Mouse (Mus musculus) olfactory bulb, adult 2 months (tissue): ENCODE data around the gene Mmp19. TPM values are rescaled to one million over a fixed set of nuclear protein-coding genes. Genes with fewer than 3 reads are reported as not detected.

ENCODE experiments used
- H3K27ac ChIP-seq: fragments of 200-500 bp; 2 replicates; pipeline ENCODE4 v1.5.1; 2012; ENCODE audit warnings: low read depth, low read length; ENCODE audit not compliant: insufficient read depth
- H3K4me1 ChIP-seq: fragments of 200-500 bp; 2 replicates; pipeline ENCODE4 v1.6.1; 2012; ENCODE audit warnings: low read length; ENCODE audit not compliant: control insufficient read depth, insufficient read depth
- H3K4me3 ChIP-seq: fragments of 200-500 bp; 2 replicates; pipeline ENCODE4 v1.5.1; 2012; ENCODE audit warnings: mild to moderate bottlenecking, low read depth, low read length, moderate library complexity; ENCODE audit not compliant: insufficient read depth
- CTCF ChIP-seq: fragments of 200-500 bp; IDR thresholded peaks from 2 replicates; pipeline ENCODE4 v1.5.1; 2012; ENCODE audit warnings: low read depth, mild to moderate bottlenecking, low read length, moderate library complexity; ENCODE audit not compliant: insufficient read depth
- POLR2A ChIP-seq: fragments of 200-500 bp; IDR thresholded peaks from 2 replicates; pipeline ENCODE4 v1.6.1; 2012; ENCODE audit warnings: mild to moderate bottlenecking, low read depth, low read length, moderate library complexity; ENCODE audit not compliant: insufficient read depth
- WGBS: fragments of 180-500 bp; shearing (Covaris S2); methylation state at CpG from one replicate; pipeline ENCODE4 v1.1.7; 2018; 5-methylcytosine and 5-hydroxymethylcytosine counted together
- polyA plus RNA-seq: library from polyadenylated mRNA; stranded (reverse); fragments of >200 nt; gene quantifications from 2 replicates; pipeline ENCODE4 v1.2.4, GENCODE M21; 2012; ENCODE audit warnings: low replicate concordance; ENCODE audit not compliant: missing spikeins, insufficient read depth, insufficient read length

The Mmp19 gene
- polyA plus RNA-seq, 1 experiment, result not detected

GRCm38 (mm10) chr10:128747646-128748251, 43.0 kb upstream of the Mmp19 start, which contains the start of gene Pym1:
TSS of gene Pym1 (plus strand) at chr10:128747889.
- Histone ChIP-seq H3K27ac (peak within 1 kb of the TSS; percentile 92), H3K4me3 (peak within 1 kb of the TSS; percentile 91), H3K4me1 (peaks cover 12% of the 10 kb centered on the region)
- TF ChIP-seq CTCF (peak; percentile 16; the same call in 1 of the 2 replicates), POLR2A (no peak)
- WGBS, result under 1% methylated on average over 36 of the region's 36 CpGs

- TF ChIP-seq POLR2A (peak; percentile 45; the same call in 1 of the 2 replicates), CTCF (peak; percentile 63; the same call in 1 of the 2 replicates)
- under 1% methylated on average over 37 of the region's 37 CpGs for WGBS
Observed at GRCm38 (mm10) chr10:128748252-128748864, 42.4 kb upstream of the Mmp19 start.

DNA sequence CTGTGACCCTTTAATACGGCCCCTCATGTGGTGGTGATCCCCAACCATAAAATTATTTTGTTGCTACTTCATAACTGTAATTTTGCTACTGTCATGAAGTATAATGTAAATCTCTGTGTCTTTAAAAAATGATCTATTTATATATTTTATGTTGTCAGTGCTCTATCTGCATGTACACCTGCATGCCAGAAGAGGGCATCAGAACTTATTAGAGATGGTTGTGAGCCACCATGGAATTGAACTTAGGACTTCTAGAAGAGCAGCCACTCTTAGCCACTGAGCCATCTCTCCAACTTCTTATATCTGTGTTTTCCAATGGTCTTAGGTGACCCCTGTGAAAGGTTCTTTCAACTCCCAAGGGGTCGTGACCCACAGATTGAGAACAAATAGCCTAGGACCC, 17.8 kb upstream of the Mmp19 start:
- 75% methylated on average over 2 of the region's 2 CpGs for WGBS
- H3K4me1 ChIP-seq, result no peaks in the 10 kb centered on the region

More at GRCm38 (mm10) chr10:128748252-128748864, 42.4 kb upstream of the Mmp19 start:
- peak overlapping the region; percentile 91 for H3K4me3 ChIP-seq
- H3K4me1 ChIP-seq, result peaks cover 12% of the 10 kb centered on the region
- H3K27ac ChIP-seq, result peak overlapping the region; percentile 92

DNA sequence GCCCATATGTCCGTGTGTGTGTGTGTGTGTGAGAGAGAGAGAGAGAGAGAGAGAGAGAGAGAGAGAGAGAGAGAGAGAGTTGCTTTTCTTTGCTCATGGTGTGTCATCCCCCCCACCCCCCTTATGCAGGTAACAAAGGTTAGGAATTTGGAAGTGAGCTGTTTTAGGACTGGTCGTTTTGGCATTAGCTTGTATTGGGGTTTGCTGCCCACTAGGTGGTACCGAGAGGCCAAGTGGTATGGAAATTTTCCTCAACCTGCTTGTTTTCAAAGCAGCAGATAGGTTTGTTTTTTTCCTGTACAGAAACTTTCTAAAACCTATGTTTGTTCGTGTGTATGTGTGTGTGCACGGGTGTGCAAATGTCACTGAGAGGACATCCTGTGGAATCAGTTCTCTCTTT, 17.0 kb upstream of the Mmp19 start:
- Histone ChIP-seq H3K27ac (no peak overlapping the region), H3K4me1 (no peaks in the 10 kb centered on the region), H3K4me3 (no peak overlapping the region)
- 23% methylated on average over 5 of the region's 5 CpGs for WGBS
- TF ChIP-seq POLR2A, result no peak
- no peak for TF ChIP-seq CTCF

More for the DNA sequence above, 17.8 kb upstream of the Mmp19 start:
- H3K27ac ChIP-seq, result no peak overlapping the region
- TF ChIP-seq CTCF (no peak), POLR2A (no peak)
- H3K4me3 ChIP-seq, result no peak overlapping the region

DNA sequence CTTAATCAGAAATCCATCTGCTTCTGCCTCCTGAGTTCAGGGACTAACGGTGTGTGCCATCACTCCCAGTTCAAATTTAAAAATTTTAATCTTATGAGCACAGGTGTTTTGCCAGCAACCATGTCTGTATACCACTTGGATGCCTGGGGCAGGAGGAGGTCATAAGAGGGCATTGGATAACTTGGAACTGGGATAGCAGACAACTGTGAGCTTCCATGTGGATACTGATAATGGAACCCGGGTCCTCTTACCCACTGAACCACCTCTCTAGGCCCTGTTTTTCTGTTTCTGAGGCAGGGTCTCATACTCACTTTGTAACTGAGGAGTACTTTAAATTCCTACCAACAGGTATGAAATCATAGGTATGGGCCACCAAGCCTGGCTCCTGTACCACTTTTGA, 12.3 kb upstream of the Mmp19 start:
- no peak overlapping the region for H3K4me3 ChIP-seq
- peaks cover 4% of the 10 kb centered on the region; the same call in 1 of the 2 replicates for H3K4me1 ChIP-seq
- H3K27ac ChIP-seq, result no peak overlapping the region
- WGBS, result 89% methylated on average over 2 of the region's 2 CpGs
- TF ChIP-seq CTCF (no peak), POLR2A (no peak)

GRCm38 (mm10) chr10:128779011-128779795, 11.5 kb upstream of the Mmp19 start:
- TF ChIP-seq POLR2A (no peak), CTCF (no peak)
- Histone ChIP-seq H3K27ac (peak overlapping the region; percentile 56; the same call in 1 of the 2 replicates), H3K4me3 (no peak overlapping the region), H3K4me1 (peaks cover 4% of the 10 kb centered on the region; the same call in 1 of the 2 replicates)
- 38% methylated on average over 8 of the region's 8 CpGs for WGBS

- WGBS, result 96% methylated on average over 1 of the region's 1 CpGs
- no peak for TF ChIP-seq POLR2A
- no peak for TF ChIP-seq CTCF
- peaks cover 4% of the 10 kb centered on the region; the same call in 1 of the 2 replicates for H3K4me1 ChIP-seq
- H3K27ac ChIP-seq, result no peak overlapping the region
- no peak overlapping the region for H3K4me3 ChIP-seq
Observed at GRCm38 (mm10) chr10:128780200-128780599, 10.5 kb upstream of the Mmp19 start.

GRCm38 (mm10) chr10:128792041-128792440, 1.3 kb downstream of the Mmp19 start:
- no peak for TF ChIP-seq CTCF
- no peak for TF ChIP-seq POLR2A
- peaks cover 2% of the 10 kb centered on the region; the same call in 1 of the 2 replicates for H3K4me1 ChIP-seq
- no peak overlapping the region for H3K27ac ChIP-seq
- no peak overlapping the region for H3K4me3 ChIP-seq
